Mouse (Mus musculus): ENCODE data around the gene Ccdc63. TPM values are rescaled to one million over a fixed set of nuclear protein-coding genes. Genes with fewer than 3 reads are reported as not detected.
"Not testable (repeated sequence)": the region's sequence is repeated elsewhere in the genome, so short reads cannot be mapped to it uniquely, and the experiment has no call there.

Ccdc63 gene
- not detected in 2 replicates for polyA plus RNA-seq (2014; fragmentation: Nextera tagmentation; extraction: Ambion mirVana)

DNA sequence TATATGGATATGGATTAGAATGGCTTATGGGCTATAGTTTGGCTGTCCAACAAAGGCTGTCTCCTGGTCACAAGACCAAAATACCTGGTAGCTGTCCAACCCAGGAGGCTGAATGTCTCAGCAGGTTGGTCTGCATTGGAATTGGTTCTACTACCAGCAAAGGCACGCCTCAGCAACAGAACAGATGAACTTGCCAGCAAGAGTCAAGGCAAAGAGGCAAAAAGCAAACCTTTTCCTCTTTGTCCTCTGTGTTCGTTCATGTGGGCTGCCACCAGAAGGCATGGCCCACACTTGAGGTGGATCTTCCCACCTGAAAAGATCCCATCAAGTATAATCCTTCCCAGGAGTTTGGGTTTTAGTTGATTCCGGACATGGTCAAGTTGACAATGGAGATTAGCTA lies at the start of gene Ccdc63:
Ccdc63 (minus strand) TSS at position 101 of the 400 bp plus-strand sequence.
- no peaks in the 10 kb centered on the region for H3K36me3 ChIP-seq (ENCODE audit: control insufficient read depth, insufficient read depth, low read length)
- WGBS: 94% methylated on average over 3 of the region's 3 CpGs
- ATAC-seq (replicated peaks; ENCODE audit: low FRiP score): no peak

DNA sequence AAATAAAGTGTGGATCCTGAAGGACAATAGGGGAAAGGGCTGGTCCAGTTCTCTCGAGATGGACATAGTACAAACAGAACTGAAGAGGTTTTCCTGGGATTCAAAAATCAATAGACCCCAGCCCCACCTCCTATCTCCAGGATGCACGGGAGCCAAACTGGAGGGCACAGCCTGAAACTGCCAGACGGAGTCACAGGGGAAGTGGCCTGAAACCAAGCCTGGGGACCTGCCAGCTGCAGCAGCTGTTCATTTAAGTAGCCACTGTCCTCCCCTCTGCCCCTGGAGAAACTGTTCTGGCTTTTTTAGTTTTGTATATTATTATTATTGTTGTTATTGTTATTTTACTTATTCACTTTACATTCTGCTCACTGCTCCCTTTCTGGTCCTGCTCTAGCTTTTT lies 48.5 kb upstream of the Ccdc63 start:
- H3K9me3 ChIP-seq (ENCODE audit: control insufficient read depth, low read length): no peaks in the 10 kb centered on the region
- H3K4me3 ChIP-seq (ENCODE audit: low read depth, low read length): no peak overlapping the region
- no peaks in the 10 kb centered on the region for H3K4me1 ChIP-seq (replicated peaks; ENCODE audit: control insufficient read depth, insufficient read depth, low read length)
- no peak for DNase-seq (ENCODE audit: low spot score)
- no peaks in the 10 kb centered on the region for H3K27me3 ChIP-seq (ENCODE audit: control insufficient read depth, insufficient read depth, low read length)
- ATAC-seq (replicated peaks; ENCODE audit: low FRiP score): no peak
- no peak overlapping the region for H3K4me2 ChIP-seq (ENCODE audit: low read depth, low read length, severe bottlenecking)
- H3K27ac ChIP-seq (ENCODE audit: low read depth, low read length): no peak overlapping the region
- no peak overlapping the region for H3K9ac ChIP-seq (ENCODE audit: low read length)
- 60% methylated on average over 3 of the region's 3 CpGs for WGBS
- no peaks in the 10 kb centered on the region for H3K36me3 ChIP-seq (ENCODE audit: control insufficient read depth, insufficient read depth, low read length)

More for the DNA sequence above, at the start of gene Ccdc63:
- Histone ChIP-seq H3K4me3 (ENCODE audit: low read depth, low read length) (no peak within 1 kb of the TSS), H3K4me1 (replicated peaks; ENCODE audit: control insufficient read depth, insufficient read depth, low read length) (no peaks in the 10 kb centered on the region), H3K9me3 (ENCODE audit: control insufficient read depth, low read length) (no peaks in the 10 kb centered on the region; the same call in 1 of the 2 replicates), H3K27me3 (ENCODE audit: control insufficient read depth, insufficient read depth, low read length) (no peaks in the 10 kb centered on the region), H3K27ac (ENCODE audit: low read depth, low read length) (no peak within 1 kb of the TSS), H3K9ac (ENCODE audit: low read length) (no peak within 1 kb of the TSS), H3K4me2 (ENCODE audit: low read depth, low read length, severe bottlenecking) (no peak within 1 kb of the TSS)
- DNase-seq (ENCODE audit: low spot score): no peak

DNA sequence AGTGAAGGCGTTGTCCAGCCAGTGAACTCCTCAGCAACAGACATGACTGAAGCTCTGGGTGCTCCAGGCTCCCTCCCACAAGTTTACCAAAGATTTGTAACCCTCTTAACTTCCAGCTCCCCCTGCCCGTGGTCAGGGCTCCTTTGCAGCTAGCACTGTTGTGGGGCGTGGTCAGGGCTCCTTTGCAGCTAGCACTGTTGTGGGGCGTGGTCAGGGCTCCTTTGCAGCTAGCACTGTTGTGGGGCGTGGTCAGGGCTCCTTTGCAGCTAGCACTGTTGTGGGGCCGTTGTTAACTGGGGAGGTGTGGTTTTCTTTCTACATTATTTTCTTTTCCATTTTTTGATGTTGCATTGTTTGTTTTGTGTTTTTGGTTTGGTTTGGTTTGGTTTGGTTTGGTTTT lies 44.2 kb upstream of the Ccdc63 start:
- WGBS: 97% methylated on average over 6 of the region's 6 CpGs
- ATAC-seq (replicated peaks; ENCODE audit: low FRiP score); H3K4me1 ChIP-seq (replicated peaks; ENCODE audit: control insufficient read depth, insufficient read depth, low read length); H3K27me3 ChIP-seq (ENCODE audit: control insufficient read depth, insufficient read depth, low read length); H3K27ac ChIP-seq (ENCODE audit: low read depth, low read length); DNase-seq (ENCODE audit: low spot score); H3K4me3 ChIP-seq (ENCODE audit: low read depth, low read length); H3K4me2 ChIP-seq (ENCODE audit: low read depth, low read length, severe bottlenecking); H3K9me3 ChIP-seq (ENCODE audit: control insufficient read depth, low read length); H3K9ac ChIP-seq (ENCODE audit: low read length); H3K36me3 ChIP-seq (ENCODE audit: control insufficient read depth, insufficient read depth, low read length): not testable (repeated sequence)

DNA sequence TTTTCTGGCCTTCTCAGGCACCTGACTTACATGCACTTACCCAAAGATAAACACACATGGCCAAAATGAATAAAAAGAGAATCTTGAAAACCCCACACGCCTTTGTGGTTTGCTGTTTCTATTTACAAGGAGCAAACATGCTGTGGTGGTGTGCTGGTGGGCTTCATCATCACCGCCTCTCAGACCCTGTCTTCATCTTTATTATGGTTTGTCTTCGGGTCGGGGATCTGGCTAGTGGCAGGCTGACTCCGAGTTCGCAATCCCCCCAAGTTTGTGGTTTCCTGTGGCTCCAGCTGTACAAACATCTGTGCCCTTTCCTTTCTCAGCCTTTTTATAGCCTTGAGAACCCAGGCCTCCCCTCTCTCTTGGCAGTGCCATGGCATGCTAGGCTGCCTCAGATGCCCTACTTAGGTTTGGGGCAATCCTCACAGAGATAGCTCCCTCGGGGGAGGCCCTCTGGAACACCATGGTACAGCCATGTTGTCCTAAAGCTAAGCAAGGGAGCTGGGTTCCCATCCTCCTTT lies 43.7 kb upstream of the Ccdc63 start:
- H3K4me3 ChIP-seq (ENCODE audit: low read depth, low read length): no peak overlapping the region
- ATAC-seq (replicated peaks; ENCODE audit: low FRiP score): no peak
- no peaks in the 10 kb centered on the region for H3K27me3 ChIP-seq (ENCODE audit: control insufficient read depth, insufficient read depth, low read length)
- no peak overlapping the region for H3K27ac ChIP-seq (ENCODE audit: low read depth, low read length)
- WGBS: 93% methylated on average over 7 of the region's 7 CpGs
- H3K9ac ChIP-seq (ENCODE audit: low read length): no peak overlapping the region
- no peaks in the 10 kb centered on the region for H3K36me3 ChIP-seq (ENCODE audit: control insufficient read depth, insufficient read depth, low read length)
- H3K9me3 ChIP-seq (ENCODE audit: control insufficient read depth, low read length): no peaks in the 10 kb centered on the region
- no peaks in the 10 kb centered on the region for H3K4me1 ChIP-seq (replicated peaks; ENCODE audit: control insufficient read depth, insufficient read depth, low read length)
- H3K4me2 ChIP-seq (ENCODE audit: low read depth, low read length, severe bottlenecking): no peak overlapping the region
- no peak for DNase-seq (ENCODE audit: low spot score)

DNA sequence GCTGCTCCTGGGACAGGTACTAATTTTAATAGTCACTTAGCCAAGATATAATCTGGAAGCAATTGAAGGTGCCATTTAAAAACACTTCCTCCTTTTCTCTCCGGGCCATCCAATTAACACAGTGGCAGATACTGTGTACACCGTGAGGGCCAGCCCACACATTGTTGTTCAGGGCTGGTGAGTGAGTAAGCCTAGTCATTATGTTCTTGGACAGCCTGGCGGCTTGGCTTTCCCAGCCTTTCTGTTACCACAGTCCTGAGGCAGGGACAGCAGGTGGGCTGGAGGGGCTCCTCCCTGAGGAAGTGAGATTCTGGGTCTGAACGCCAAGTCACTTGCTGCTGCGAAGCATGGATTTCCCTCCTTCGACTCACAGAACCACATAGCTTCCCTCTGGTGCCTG lies 39.0 kb upstream of the Ccdc63 start:
- Histone ChIP-seq H3K36me3 (ENCODE audit: control insufficient read depth, insufficient read depth, low read length) (peaks cover 2% of the 10 kb centered on the region; the same call in 1 of the 2 replicates), H3K4me3 (ENCODE audit: low read depth, low read length) (no peak overlapping the region), H3K27ac (ENCODE audit: low read depth, low read length) (no peak overlapping the region), H3K9me3 (ENCODE audit: control insufficient read depth, low read length) (no peaks in the 10 kb centered on the region), H3K27me3 (ENCODE audit: control insufficient read depth, insufficient read depth, low read length) (no peaks in the 10 kb centered on the region), H3K9ac (ENCODE audit: low read length) (no peak overlapping the region), H3K4me2 (ENCODE audit: low read depth, low read length, severe bottlenecking) (no peak overlapping the region), H3K4me1 (replicated peaks; ENCODE audit: control insufficient read depth, insufficient read depth, low read length) (no peaks in the 10 kb centered on the region)
- DNase-seq (ENCODE audit: low spot score) (no peak), ATAC-seq (replicated peaks; ENCODE audit: low FRiP score) (no peak)
- 62% methylated on average over 6 of the region's 6 CpGs for WGBS

DNA sequence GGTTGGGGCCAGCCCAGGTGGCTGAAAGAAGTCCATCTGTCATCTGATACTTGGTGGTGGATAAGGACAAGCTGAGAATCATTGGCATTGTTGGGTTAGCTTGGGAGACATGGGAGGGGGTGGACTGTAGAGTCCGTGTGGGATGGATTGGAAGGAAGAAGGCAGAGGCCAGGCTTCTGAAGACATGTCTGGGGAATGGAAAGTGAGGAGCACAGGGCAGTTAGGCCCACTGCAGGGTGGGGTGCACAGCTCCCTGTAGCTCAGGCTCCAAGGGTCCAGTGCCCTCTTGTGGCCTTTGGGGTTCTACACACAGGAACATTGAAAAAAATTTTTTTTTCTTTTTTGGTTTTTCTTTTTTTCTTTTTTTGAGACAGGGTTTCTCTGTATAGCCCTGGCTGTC lies 35.8 kb upstream of the Ccdc63 start:
- Histone ChIP-seq H3K27me3 (ENCODE audit: control insufficient read depth, insufficient read depth, low read length) (no peaks in the 10 kb centered on the region), H3K4me2 (ENCODE audit: low read depth, low read length, severe bottlenecking) (no peak overlapping the region), H3K9ac (ENCODE audit: low read length) (no peak overlapping the region), H3K36me3 (ENCODE audit: control insufficient read depth, insufficient read depth, low read length) (peaks cover 11% of the 10 kb centered on the region), H3K4me3 (ENCODE audit: low read depth, low read length) (no peak overlapping the region), H3K4me1 (replicated peaks; ENCODE audit: control insufficient read depth, insufficient read depth, low read length) (no peaks in the 10 kb centered on the region), H3K9me3 (ENCODE audit: control insufficient read depth, low read length) (no peaks in the 10 kb centered on the region), H3K27ac (ENCODE audit: low read depth, low read length) (no peak overlapping the region)
- WGBS: 39% methylated on average over 1 of the region's 1 CpGs
- ATAC-seq (replicated peaks; ENCODE audit: low FRiP score): no peak
- DNase-seq (ENCODE audit: low spot score): peak; percentile 63

DNA sequence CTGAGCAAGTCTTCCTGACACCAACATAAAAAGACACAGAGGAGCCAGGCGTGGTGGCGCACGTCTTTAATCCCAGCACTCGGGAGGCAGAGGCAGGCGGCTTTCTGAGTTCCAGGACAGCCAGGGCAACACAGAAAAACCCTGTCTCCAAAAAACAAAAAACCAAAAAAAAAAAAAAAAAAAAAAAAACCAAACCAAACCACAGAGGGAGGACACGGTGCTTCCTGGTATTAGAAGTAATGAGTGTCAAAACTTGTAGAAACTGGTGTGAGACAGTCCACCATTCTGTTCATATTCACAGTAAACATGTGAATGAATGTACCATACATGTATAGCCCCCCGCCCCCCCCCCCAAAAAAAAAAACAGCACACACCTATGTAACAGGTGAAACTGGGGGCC lies 35.3 kb upstream of the Ccdc63 start:
- peaks cover 13% of the 10 kb centered on the region for H3K36me3 ChIP-seq (ENCODE audit: control insufficient read depth, insufficient read depth, low read length)
- WGBS: 94% methylated on average over 7 of the region's 7 CpGs
- ATAC-seq (replicated peaks; ENCODE audit: low FRiP score): no peak

DNA sequence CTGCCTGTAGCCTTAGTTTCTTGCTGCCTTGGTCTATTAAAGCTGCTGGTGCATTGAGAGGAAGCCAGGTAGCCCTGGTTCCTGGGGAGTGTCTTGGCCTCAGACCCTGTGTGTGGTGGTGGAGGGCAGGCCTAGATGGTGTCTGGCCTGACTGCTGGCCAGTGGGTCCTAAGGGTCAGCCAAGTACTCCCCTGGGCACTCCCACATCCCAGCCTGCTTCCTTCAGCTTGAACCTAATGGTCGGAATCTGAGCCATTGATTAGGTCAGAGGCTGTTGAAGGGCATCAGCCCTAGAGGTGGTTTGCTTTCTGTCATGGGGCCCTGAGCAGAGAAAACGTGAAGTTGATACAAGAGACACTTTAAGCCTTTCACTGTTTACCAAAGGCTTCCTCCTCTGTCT lies 34.8 kb upstream of the Ccdc63 start:
- no peak overlapping the region for H3K4me2 ChIP-seq (ENCODE audit: low read depth, low read length, severe bottlenecking)
- H3K4me3 ChIP-seq (ENCODE audit: low read depth, low read length): no peak overlapping the region
- no peaks in the 10 kb centered on the region for H3K27me3 ChIP-seq (ENCODE audit: control insufficient read depth, insufficient read depth, low read length)
- H3K36me3 ChIP-seq (ENCODE audit: control insufficient read depth, insufficient read depth, low read length): peaks cover 19% of the 10 kb centered on the region
- 80% methylated on average over 2 of the region's 2 CpGs for WGBS
- H3K4me1 ChIP-seq (replicated peaks; ENCODE audit: control insufficient read depth, insufficient read depth, low read length): no peaks in the 10 kb centered on the region
- H3K9me3 ChIP-seq (ENCODE audit: control insufficient read depth, low read length): no peaks in the 10 kb centered on the region
- no peak overlapping the region for H3K9ac ChIP-seq (ENCODE audit: low read length)
- DNase-seq (ENCODE audit: low spot score) (no peak), ATAC-seq (replicated peaks; ENCODE audit: low FRiP score) (no peak)
- H3K27ac ChIP-seq (ENCODE audit: low read depth, low read length): no peak overlapping the region

More for the DNA sequence above, 35.3 kb upstream of the Ccdc63 start:
- no peak overlapping the region for H3K4me3 ChIP-seq (ENCODE audit: low read depth, low read length)
- H3K27me3 ChIP-seq (ENCODE audit: control insufficient read depth, insufficient read depth, low read length): no peaks in the 10 kb centered on the region
- no peak overlapping the region for H3K27ac ChIP-seq (ENCODE audit: low read depth, low read length)
- DNase-seq (ENCODE audit: low spot score): no peak
- no peak overlapping the region for H3K4me2 ChIP-seq (ENCODE audit: low read depth, low read length, severe bottlenecking)
- H3K9ac ChIP-seq (ENCODE audit: low read length): no peak overlapping the region
- H3K9me3 ChIP-seq (ENCODE audit: control insufficient read depth, low read length): no peaks in the 10 kb centered on the region
- no peaks in the 10 kb centered on the region for H3K4me1 ChIP-seq (replicated peaks; ENCODE audit: control insufficient read depth, insufficient read depth, low read length)

DNA sequence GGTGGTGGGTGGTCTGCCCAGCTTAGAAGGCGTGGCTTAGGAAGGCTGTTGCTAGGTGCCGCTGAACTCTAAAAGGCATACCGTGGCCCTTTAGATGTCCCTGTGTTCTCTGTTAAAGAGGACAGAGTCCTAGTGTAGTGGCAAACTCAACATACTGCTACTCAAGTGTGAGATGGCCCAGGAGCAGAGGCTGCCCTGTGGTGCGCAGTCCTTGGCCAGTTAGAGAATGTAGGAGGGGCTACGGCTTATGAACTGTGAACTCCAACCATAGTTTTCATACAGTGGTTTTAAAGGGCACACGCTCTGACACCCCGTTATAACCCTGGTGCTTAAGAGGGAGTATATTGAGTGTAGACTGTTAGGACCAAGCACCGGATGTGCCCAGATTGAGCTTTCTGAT lies 30.4 kb upstream of the Ccdc63 start:
- Histone ChIP-seq H3K4me2 (ENCODE audit: low read depth, low read length, severe bottlenecking) (no peak overlapping the region), H3K27ac (ENCODE audit: low read depth, low read length) (no peak overlapping the region), H3K4me3 (ENCODE audit: low read depth, low read length) (no peak overlapping the region), H3K27me3 (ENCODE audit: control insufficient read depth, insufficient read depth, low read length) (no peaks in the 10 kb centered on the region), H3K4me1 (replicated peaks; ENCODE audit: control insufficient read depth, insufficient read depth, low read length) (peaks cover 7% of the 10 kb centered on the region), H3K9ac (ENCODE audit: low read length) (no peak overlapping the region), H3K9me3 (ENCODE audit: control insufficient read depth, low read length) (no peaks in the 10 kb centered on the region), H3K36me3 (ENCODE audit: control insufficient read depth, insufficient read depth, low read length) (peaks cover 30% of the 10 kb centered on the region)
- WGBS: 95% methylated on average over 8 of the region's 8 CpGs
- ATAC-seq (replicated peaks; ENCODE audit: low FRiP score): no peak
- DNase-seq (ENCODE audit: low spot score): no peak

Data from forebrain, embryonic 11.5 days (tissue).